15 mouse cellular contexts compared by ENCODE assay signal in the genomic region with DNA sequence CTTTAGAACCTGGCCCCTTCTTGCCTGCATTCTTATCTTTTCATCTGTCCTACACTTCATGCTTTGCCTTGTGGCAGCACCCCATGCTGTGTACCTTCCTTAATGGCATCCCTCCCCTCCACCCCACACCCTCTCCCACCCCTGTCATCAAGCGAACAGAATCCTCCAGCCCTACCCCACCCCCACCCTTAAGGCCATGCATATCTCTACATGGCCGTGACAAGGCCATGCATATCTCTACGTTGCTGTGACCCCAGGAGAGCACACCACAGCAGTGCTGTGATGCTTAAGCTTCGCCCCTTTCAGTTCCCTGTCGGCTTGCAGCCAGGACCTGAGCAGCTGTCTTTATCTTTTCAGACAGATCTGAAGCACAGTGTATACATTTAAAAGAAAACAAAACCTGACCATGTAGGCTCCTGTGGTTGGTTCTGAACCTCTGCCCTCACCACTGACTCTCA.
DNase-seq lines count a peak whose midpoint lies in the region; ATAC-seq and TF ChIP-seq lines count a peak whose summit lies in the region.
"Had no signal": no experiment of that assay in that cellular context is flagged by ENCODE, and none has a peak within 500 bp of the region (broad histone marks: within the 10 kb centered on the region; RNA-seq: fewer than 3 reads in every experiment).

No protein-coding gene starts in this region.

- H3K4me1 ChIP-seq in liver, embryonic 14.5 days (replicated peaks; ENCODE audit: control insufficient read depth in 2 of 2, insufficient read depth in 2 of 2, low read length in 1 of 2), result peaks cover 0 to 18% of the 10 kb centered on the region in 2 experiments; a peak in 2 of 4 replicates
- no peaks in the 10 kb centered on the region for H3K4me1 ChIP-seq in stomach, embryonic 16.5 days (ENCODE audit: control insufficient read depth, insufficient read depth, low read length)
- H3K4me1 ChIP-seq in forebrain, embryonic 14.5 days (ENCODE audit: control insufficient read depth, insufficient read depth, low read length), result no peaks in the 10 kb centered on the region
- H3K4me1 ChIP-seq: limb, embryonic 12.5 days had no signal

- H3K36me3 ChIP-seq in liver, embryonic 14.5 days (replicated peaks; ENCODE audit: control insufficient read depth, insufficient read depth, low read depth), result no peaks in the 10 kb centered on the region
- H3K36me3 ChIP-seq in stomach, embryonic 16.5 days (ENCODE audit: control insufficient read depth, insufficient read depth, low read length), result no peaks in the 10 kb centered on the region
- no peaks in the 10 kb centered on the region for H3K36me3 ChIP-seq in forebrain, embryonic 14.5 days (ENCODE audit: control insufficient read depth, insufficient read depth, low read length)
- H3K36me3 ChIP-seq: embryonic facial prominence, embryonic 13.5 days; limb, embryonic 12.5 days had no signal

- TF ChIP-seq EP300 in liver, embryonic 14.5 days (IDR thresholded peaks at IDR 0.05; ENCODE audit: low read depth), result no peak

- no peak for TF ChIP-seq CTCF in liver, embryonic 14.5 days (IDR thresholded peaks at IDR 0.05; ENCODE audit: low read depth)

- H3K4me2 ChIP-seq in liver, embryonic 14.5 days (ENCODE audit: low read depth), result no peak overlapping the region
- no peak overlapping the region for H3K4me2 ChIP-seq in stomach, embryonic 16.5 days (ENCODE audit: low read depth, low read length)
- H3K4me2 ChIP-seq in forebrain, embryonic 14.5 days (ENCODE audit: low read length), result no peak overlapping the region
- H3K4me2 ChIP-seq: embryonic facial prominence, embryonic 13.5 days; limb, embryonic 12.5 days had no signal

- no peak overlapping the region for H3K4me3 ChIP-seq in liver, embryonic 14.5 days (ENCODE audit: insufficient read depth in 1 of 2, low read depth in 2 of 2, low read length in 2 of 2)
- H3K4me3 ChIP-seq in stomach, embryonic 16.5 days (replicated peaks; ENCODE audit: low read length), result no peak overlapping the region
- H3K4me3 ChIP-seq in forebrain, embryonic 14.5 days (ENCODE audit: low read depth, low read length), result no peak overlapping the region
- H3K4me3 ChIP-seq: embryonic facial prominence, embryonic 13.5 days; limb, embryonic 12.5 days had no signal

- H3K27ac ChIP-seq in liver, embryonic 14.5 days, result no peak overlapping the region
- no peak overlapping the region for H3K27ac ChIP-seq in stomach, embryonic 16.5 days (ENCODE audit: low read length)
- no peak overlapping the region for H3K27ac ChIP-seq in forebrain, embryonic 14.5 days (ENCODE audit: low read depth, low read length)
- H3K27ac ChIP-seq: embryonic facial prominence, embryonic 13.5 days; limb, embryonic 12.5 days had no signal

- H3K9me3 ChIP-seq in liver, embryonic 14.5 days (ENCODE audit: control insufficient read depth, low read length), result no peaks in the 10 kb centered on the region
- H3K9me3 ChIP-seq in stomach, embryonic 16.5 days (replicated peaks; ENCODE audit: control insufficient read depth, low read length), result no peaks in the 10 kb centered on the region
- no peaks in the 10 kb centered on the region for H3K9me3 ChIP-seq in forebrain, embryonic 14.5 days (replicated peaks; ENCODE audit: control insufficient read depth, low read length)
- H3K9me3 ChIP-seq: embryonic facial prominence, embryonic 13.5 days; limb, embryonic 12.5 days had no signal

- 4% methylated on average over 5 of the region's 5 CpGs for WGBS in liver, embryonic 14.5 days (ENCODE audit: insufficient replicate concordance)
- WGBS in stomach, embryonic 16.5 days, result 22% methylated on average over 5 of the region's 5 CpGs
- 19% methylated on average over 5 of the region's 5 CpGs for WGBS in forebrain, embryonic 14.5 days

- H3K27me3 ChIP-seq in liver, embryonic 14.5 days (ENCODE audit: control insufficient read depth, insufficient read depth, low read length), result no peaks in the 10 kb centered on the region
- H3K27me3 ChIP-seq in stomach, embryonic 16.5 days (ENCODE audit: control insufficient read depth, insufficient read depth, low read length), result no peaks in the 10 kb centered on the region
- no peaks in the 10 kb centered on the region for H3K27me3 ChIP-seq in forebrain, embryonic 14.5 days (replicated peaks; ENCODE audit: control insufficient read depth, insufficient read depth, low read length)
- H3K27me3 ChIP-seq: embryonic facial prominence, embryonic 13.5 days; limb, embryonic 12.5 days had no signal

- no peak overlapping the region for H3K9ac ChIP-seq in liver, embryonic 14.5 days (replicated peaks)
- no peak overlapping the region for H3K9ac ChIP-seq in stomach, embryonic 16.5 days (ENCODE audit: low read length)
- H3K9ac ChIP-seq in forebrain, embryonic 14.5 days (ENCODE audit: low read length), result no peak overlapping the region
- H3K9ac ChIP-seq: embryonic facial prominence, embryonic 13.5 days; limb, embryonic 12.5 days had no signal

- DNase-seq in spleen, adult 18-20 months, result peak; percentile 18 to 30
- DNase-seq in spleen, adult 12 weeks (ENCODE audit: low spot score), result no peak
- peak; percentile 98 for DNase-seq in R1 (ENCODE audit: low read depth, low spot score)
- DNase-seq in liver, embryonic 14.5 days (ENCODE audit: low read depth in 3 of 3, low spot score in 3 of 3), result peak in 1 of 3 experiments; percentile 2
- no peak for DNase-seq in forebrain, embryonic 14.5 days (ENCODE audit: low spot score)
- no peak for DNase-seq in cerebellum, postnatal 36 days
- DNase-seq: adrenal gland, postnatal 25 days; cerebellum, adult 11-12 months; heart, adult 18-20 months; heart, postnatal 4 days; kidney, adult 2 months had no signal

- ATAC-seq in liver, embryonic 14.5 days (ENCODE audit: insufficient read depth), result peak; percentile 72
- 0 out of 2 replicates have a peak, but pooled peaks have one; percentile 17 for ATAC-seq in stomach, embryonic 16.5 days (ENCODE audit: insufficient read depth, low FRiP score)
- no peak for ATAC-seq in forebrain, embryonic 14.5 days
- ATAC-seq: forebrain, embryonic 16.5 days had no signal

Comparison
In these comparisons a context has a peak if more than half of its experiments do, and no peak if none do; other contexts are left out.
1. DNase-seq: peak in spleen, adult 18-20 months (2 of 2) and R1 (single experiment); none in spleen, adult 12 weeks (single experiment), forebrain, embryonic 14.5 days (single experiment) and cerebellum, postnatal 36 days (0 of 2).